Mouse (Mus musculus): ENCODE measurements around the gene Cenpf.

The Cenpf gene

GRCm38 (mm10) chr1:189627976-189628768 lies 59.7 kb downstream of the Cenpf start:
- DNase-seq: peak; percentile 34 to 38

- DNase-seq: no peak
Observed at GRCm38 (mm10) chr1:189624756-189625155, 63.1 kb downstream of the Cenpf start.

GRCm38 (mm10) chr1:189618970-189619740 lies 68.7 kb downstream of the Cenpf start:
- DNase-seq: no peak

GRCm38 (mm10) chr1:189617381-189617780 lies 70.5 kb downstream of the Cenpf start:
- no peak for DNase-seq

- DNase-seq: no peak
Observed at GRCm38 (mm10) chr1:189615246-189615645, 72.6 kb downstream of the Cenpf start.

GRCm38 (mm10) chr1:189613076-189613475 lies 74.8 kb downstream of the Cenpf start:
- no peak for DNase-seq

- DNase-seq: no peak
Observed at GRCm38 (mm10) chr1:189611775-189612174, 76.1 kb downstream of the Cenpf start.

GRCm38 (mm10) chr1:189608640-189609039 lies 79.2 kb downstream of the Cenpf start:
- no peak for DNase-seq

- no peak for DNase-seq
Observed at GRCm38 (mm10) chr1:189608039-189608438, 79.8 kb downstream of the Cenpf start.

- no peak for DNase-seq
Observed at GRCm38 (mm10) chr1:189605598-189606126, 82.2 kb downstream of the Cenpf start.

GRCm38 (mm10) chr1:189597096-189597495 lies 90.8 kb downstream of the Cenpf start:
- DNase-seq: no peak

All from cerebellum, postnatal 36 days (tissue).